Mouse (Mus musculus): ENCODE data around the gene H2-Ob.

Gene H2-Ob

GRCm38 (mm10) chr17:34240366-34240765 lies 1.7 kb downstream of the H2-Ob start:
- no peak for DNase-seq (ENCODE audit: extremely low spot score, low spot score)

DNA sequence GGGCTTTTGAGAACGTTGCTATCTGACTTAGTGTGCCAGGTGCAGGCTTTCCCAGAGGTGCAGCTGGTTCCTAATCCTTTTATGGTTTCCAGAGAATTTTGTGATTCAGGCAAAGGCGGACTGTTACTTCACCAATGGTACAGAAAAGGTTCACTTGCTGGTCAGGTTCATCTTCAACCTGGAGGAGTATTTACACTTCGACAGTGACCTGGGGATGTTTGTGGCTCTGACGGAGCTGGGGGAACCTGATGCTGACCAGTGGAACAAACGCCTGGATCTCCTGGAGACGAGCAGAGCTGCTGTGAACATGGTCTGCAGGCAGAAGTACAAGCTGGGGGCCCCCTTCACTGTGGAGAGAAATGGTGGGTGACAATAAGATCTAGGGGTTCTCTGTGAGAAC lies 2.2 kb downstream of the H2-Ob start:
- no peak for DNase-seq (ENCODE audit: extremely low spot score, low spot score)

DNA sequence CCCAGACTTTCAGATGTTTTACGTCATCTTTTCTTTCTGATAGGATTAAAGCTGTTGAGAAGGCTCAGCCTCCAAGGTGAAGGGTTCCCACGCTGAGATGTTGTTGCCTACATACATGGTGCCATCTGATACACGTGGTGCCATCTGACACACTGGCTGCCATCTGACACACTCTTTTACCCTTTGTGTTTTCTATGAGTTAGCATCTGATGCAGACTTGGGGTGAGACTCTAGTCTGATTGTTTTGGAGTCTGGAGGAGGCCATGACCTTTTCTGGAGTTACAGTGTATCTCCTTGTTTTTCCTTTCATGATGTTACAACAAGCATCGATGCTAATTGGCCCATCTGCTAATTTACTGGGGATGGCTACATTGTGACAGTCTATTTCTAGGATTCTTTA lies 6.0 kb downstream of the H2-Ob start:
- DNase-seq (ENCODE audit: extremely low spot score, low spot score): no peak

DNA sequence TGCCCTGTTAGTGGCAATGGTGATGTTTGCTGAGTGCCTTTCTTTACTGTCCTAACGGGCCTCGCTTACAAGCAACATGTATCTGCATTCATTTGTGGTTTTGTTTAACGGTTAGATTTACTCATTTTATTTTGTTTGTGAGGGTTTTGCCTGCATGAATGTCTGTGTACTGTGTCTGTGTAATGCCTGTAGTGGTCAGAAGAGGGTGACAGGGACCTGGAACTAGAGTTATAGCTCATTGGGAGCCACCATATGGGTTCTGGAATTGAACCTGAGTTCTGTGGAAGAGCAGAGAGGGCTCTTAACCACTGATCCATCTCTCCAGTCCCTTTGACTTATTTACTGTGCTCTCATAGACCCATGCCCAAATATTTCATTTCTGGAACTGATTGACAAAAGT lies 8.3 kb downstream of the H2-Ob start:
- no peak for DNase-seq (ENCODE audit: extremely low spot score, low spot score)

DNA sequence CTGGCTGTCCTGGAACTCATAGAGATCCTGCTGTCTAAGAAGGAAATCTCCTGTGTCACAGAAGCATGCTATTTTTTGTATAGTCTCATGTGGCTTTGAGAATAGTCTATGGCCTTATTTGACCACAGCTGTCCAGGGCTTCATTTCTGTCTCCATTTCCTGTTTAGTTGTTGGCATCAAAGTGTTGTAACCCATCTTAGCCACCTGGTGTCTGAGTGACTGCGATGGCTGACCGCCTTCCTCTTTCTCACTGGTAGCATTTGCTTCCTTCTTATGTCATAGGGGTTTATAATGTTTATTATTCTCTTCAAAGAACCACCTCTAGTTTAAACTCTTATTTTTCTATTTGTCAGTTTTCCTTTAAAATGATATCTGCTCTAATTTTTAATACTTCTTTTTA lies 10.1 kb downstream of the H2-Ob start:
- DNase-seq (ENCODE audit: extremely low spot score, low spot score): no peak

DNA sequence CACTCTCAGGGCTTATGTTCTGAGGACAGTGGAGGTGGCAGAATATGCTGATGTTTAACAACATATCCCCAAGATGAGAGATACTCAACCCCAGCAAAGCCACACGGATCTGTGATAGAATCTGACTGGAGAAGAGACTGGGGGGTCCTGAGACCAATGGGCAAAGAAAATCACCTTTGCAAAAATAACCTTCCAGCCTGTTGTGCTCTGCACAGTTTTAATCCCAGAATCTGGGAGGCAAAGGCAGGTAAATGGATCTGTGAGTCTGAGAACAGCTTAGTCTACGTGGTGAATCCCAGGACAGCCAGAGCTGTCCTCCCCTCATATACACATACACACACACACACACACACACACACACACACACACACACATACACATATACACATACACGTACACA lies 10.7 kb downstream of the H2-Ob start:
- DNase-seq (ENCODE audit: extremely low spot score, low spot score): no peak

GRCm38 (mm10) chr17:34249878-34250277 lies 11.2 kb downstream of the H2-Ob start:
- peak; percentile 41 for DNase-seq (ENCODE audit: extremely low spot score, low spot score)

DNA sequence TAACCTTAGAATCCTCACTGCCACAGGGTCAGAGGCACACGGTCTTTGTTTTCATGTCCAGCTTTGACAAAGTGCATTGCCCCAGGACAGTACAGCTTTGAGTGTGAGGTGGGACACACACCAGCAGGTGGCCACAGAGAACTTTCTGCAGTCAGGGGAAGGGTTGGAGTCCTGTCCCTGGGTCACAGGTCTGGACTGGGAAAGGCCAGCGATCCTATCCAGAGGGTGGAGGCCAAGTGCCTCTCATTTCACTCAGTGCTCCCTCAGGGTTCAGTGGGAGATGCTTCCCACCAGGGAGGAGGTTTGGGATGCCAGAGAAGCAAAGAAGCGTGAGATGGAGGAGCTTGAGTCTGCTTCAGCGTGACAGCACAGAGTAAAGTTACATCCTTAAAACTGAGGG lies 13.0 kb downstream of the H2-Ob start:
- DNase-seq (ENCODE audit: extremely low spot score, low spot score): no peak

DNA sequence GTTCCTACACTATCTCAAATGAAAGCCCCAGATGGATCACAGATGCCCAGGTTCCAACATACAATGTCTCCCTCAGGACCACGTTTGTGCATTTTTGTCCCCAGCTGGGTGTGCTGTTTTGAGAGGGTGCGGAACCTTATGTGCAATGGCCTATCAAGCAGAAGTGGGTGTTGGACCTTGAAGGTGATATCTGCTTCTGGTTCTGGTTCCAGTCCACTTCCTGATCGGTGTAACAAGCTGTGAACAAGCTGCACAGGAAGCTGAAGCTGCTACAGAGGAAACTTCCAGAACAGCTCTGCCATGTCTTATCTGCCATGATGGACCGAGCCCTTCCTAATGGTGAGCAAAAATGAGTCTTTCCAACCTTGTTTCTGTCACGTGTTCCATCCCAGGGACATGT lies 17.8 kb downstream of the H2-Ob start:
- no peak for DNase-seq (ENCODE audit: extremely low spot score, low spot score)

DNA sequence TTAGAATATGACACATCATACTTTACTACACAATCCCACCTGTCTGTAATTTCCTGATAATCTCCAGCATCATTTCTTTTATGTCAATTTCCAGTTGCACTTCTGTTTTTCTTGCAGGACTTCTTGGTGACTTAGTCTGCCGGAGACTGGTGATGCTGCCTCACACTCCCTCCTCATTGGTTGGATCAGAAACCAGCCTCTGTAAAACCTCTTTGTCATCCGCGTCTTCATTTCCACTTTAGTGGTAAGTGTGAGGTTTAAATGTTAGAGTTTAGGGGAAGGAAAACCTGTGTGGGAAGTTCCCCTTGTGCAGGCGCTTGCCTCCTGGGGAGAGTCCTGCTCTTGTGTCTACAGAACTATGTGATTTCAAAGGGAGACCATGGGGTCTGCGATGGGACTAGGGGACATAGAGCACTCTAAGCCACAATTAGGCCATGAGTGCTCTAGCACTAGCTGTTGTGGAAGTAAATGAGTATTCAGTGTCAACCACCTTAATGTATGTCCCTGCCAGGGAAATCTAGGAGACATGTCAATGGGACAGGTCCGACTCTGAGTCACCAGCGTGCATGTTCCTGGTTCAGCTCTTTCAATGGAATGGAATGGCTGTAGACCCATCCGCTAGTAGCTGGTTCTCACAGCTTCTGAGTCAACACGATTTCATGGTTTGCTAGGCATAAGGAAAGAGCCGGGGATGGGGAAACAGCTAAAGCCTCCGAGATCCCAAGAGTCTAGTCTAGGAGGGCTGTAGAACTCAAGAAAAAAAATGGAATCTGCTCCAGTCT lies 19.1 kb downstream of the H2-Ob start, which contains the start of gene H2-Ab1:
Gene H2-Ab1, plus strand, starts transcription at position 96 of the 782 bp plus-strand sequence.
- no peak for DNase-seq (ENCODE audit: extremely low spot score, low spot score)

DNA sequence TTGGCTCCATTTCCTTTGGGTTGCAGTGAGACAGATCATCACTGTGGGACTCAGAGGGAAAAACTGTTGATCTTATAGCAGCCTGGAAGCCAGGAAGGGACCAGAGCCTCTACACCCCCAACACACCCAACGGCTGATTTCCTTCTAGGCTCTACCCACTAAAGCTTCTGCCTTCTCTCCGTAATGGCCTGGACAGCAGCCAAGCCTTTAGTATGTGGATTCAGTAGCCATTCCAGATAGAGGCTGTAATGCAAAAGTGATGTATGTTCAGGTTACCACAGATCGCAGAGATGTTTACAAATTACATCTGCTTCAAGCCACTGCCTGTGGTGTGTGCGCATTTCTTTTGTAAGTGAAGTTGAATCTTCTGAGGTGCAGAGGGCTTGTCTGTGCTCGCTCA lies 21.8 kb downstream of the H2-Ob start:
- no peak for DNase-seq (ENCODE audit: extremely low spot score, low spot score)

- DNase-seq (ENCODE audit: extremely low spot score, low spot score): peak; percentile 20
These were observed 22.8 kb downstream of the H2-Ob start for GRCm38 (mm10) chr17:34261502-34261901.

DNA sequence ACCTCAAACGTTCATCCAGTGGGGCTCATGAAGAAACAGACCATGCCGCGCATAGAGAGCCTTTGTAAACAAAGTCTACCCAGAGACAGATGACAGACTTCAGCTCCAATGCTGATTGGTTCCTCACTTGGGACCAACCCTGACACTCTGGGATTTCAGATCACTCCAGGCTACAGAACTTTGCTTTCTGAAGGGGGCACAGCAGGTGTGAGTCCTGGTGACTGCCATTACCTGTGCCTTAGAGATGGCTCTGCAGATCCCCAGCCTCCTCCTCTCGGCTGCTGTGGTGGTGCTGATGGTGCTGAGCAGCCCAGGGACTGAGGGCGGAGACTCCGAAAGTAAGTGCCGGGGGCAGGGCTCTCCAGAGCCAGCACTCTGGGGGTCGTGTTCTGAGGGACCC lies 24.4 kb downstream of the H2-Ob start:
- peak; percentile 79 for DNase-seq (ENCODE audit: extremely low spot score, low spot score)

DNA sequence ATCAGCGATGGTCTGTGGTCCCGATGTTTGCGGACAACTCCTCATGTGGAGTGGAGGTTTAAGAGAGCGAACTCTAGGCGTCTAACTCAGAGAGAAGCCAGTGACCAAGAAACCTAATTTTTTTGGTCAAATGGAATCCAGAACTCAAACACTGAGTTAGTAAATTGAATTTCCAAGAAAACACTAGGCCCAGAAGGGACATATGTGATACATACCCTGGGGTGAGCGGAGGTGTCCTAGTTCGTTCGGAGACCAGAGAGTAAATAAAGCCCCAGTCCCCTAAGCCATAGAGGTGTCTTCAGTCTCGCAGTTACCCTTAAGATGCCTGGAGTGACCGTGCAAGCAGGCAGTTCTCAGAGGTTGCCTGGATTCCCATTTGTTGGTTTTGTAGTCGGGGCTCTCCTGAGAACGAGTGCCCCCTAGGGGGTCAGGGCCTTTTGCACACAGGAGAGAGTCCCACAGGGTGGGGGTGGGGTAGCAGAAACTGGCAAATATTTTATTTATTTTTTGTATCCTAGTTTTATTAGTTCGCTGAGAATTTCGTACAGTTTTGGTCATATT lies 25.2 kb downstream of the H2-Ob start:
- DNase-seq (ENCODE audit: extremely low spot score, low spot score): peak; percentile 60

- peak; percentile 73 for DNase-seq (ENCODE audit: extremely low spot score, low spot score)
These were observed 26.0 kb downstream of the H2-Ob start for GRCm38 (mm10) chr17:34264452-34265351.

GRCm38 (mm10) chr17:34268262-34268661 lies 29.6 kb downstream of the H2-Ob start:
- DNase-seq (ENCODE audit: extremely low spot score, low spot score): no peak

DNA sequence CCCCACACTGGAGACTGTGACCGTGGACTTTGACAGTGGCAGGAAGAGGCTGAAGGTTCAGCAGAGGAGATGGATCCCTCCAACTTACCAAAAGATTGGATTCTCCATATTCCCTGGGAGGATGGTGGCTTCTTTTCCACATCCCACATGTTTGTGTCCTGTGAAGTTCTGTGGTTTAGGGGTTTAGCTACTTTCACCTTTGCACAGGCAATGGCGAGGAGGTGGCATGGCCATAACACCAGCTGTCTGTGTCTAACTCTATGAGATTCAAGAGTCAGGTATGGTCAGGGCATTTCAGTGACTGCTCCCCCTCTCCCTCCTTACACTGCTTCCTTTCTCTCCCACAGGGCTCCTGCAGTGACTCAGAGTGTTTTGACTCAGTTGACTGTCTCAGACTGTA lies 30.0 kb downstream of the H2-Ob start:
- DNase-seq (ENCODE audit: extremely low spot score, low spot score): no peak

GRCm38 (mm10) chr17:34269817-34270216 lies 31.1 kb downstream of the H2-Ob start:
- DNase-seq (ENCODE audit: extremely low spot score, low spot score): no peak

GRCm38 (mm10) chr17:34270230-34270629 lies 31.5 kb downstream of the H2-Ob start:
- no peak for DNase-seq (ENCODE audit: extremely low spot score, low spot score)

DNA sequence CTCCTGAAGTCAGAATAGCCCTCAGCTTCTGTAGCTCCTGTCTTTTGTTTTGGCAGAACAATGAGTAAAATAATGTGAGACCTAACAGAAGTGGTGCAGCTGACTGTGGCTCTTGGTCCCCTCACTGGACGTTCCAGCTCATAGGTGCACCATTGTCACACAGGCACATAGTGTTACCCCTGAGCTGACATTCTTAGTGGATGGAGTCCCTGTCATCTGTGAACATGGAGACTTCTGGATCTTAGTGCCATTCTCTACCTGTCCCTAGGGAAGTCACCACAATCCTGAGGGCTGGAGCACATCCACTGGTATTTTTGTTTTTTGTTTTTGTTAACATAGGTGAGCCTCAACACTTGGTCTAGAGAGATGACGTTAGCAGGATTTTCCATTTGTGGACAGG lies 32.2 kb downstream of the H2-Ob start:
- DNase-seq (ENCODE audit: extremely low spot score, low spot score): no peak

DNA sequence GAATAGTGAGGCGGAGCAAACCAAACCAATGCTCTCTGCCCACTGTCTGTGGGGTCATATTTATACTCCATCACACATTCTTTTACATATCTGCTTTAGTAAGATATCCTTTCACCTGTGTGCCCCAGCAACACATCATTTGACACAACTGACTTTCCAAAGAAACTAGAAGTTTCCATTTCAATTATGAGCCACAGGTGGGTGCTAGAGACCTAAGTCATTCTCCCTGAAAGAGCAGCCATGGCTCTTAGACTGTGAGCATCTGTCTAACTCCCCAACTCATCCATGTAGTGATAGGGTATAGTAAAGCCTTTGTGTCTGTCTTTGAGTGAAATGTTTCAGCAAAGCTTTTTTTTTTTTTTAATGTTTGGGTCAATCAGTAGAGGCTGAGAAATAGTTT lies 33.4 kb downstream of the H2-Ob start:
- no peak for DNase-seq (ENCODE audit: extremely low spot score, low spot score)

- DNase-seq (ENCODE audit: extremely low spot score, low spot score): no peak
These were observed 41.9 kb downstream of the H2-Ob start for GRCm38 (mm10) chr17:34280499-34281038.

Measured in neural tube, embryonic 10.5 days (tissue).